Mouse (Mus musculus): ENCODE results near the gene Gm765.

Gm765 gene

DNA sequence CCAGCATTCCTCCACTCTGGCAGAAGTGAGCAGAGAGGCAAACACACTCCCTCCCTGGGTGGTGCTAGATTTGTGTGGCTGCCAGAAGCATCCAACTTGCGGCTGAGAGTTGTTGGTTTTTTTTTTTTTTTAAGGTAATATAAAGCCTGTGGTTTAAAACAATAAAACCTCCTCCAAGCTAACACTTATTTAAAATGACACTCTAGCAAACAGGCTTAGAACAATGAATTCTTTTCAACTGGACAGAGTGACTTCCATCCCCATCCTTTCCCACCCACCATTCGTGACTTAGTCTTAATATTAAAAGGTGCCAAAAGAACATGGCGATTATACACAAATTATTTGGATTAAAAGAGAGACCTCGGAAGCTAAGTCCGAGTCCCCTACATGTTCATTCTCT is at the start of gene Gm765:
Gm765 (minus strand) TSS at position 101 of the 400 bp plus-strand sequence.
- in situ Hi-C loops (cut with MboI, MseI): no loop called here

GRCm38 (mm10) chr6:98385487-98385886 is 42.9 kb upstream of the Gm765 start:
- in situ Hi-C loops (cut with MboI, MseI): no loop called here

- in situ Hi-C loops (cut with MboI, MseI): no loop called here
Observed at GRCm38 (mm10) chr6:98384431-98384830, 41.9 kb upstream of the Gm765 start.

DNA sequence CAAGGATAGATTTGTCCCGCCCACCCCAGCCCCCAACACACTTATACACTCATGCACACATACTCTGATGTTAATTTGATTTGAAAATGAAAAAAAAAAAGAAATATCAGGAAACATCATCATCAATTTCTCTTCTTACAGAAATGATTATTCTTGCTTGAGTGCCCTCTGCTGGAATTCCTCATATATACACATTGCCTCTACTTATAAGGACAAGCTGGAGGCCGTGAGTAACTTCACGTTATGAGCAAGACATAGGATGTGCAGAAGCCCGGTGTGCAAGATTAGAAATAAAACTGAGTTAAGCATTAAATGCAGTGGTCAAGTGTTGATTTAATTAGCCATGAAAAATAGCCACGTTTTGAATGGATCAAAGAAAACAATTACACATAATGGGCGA is 40.9 kb upstream of the Gm765 start:
- in situ Hi-C loops (cut with MboI, MseI): no loop called here

GRCm38 (mm10) chr6:98366199-98366598 is 23.6 kb upstream of the Gm765 start:
- in situ Hi-C loops (cut with MboI, MseI): no loop called here

DNA sequence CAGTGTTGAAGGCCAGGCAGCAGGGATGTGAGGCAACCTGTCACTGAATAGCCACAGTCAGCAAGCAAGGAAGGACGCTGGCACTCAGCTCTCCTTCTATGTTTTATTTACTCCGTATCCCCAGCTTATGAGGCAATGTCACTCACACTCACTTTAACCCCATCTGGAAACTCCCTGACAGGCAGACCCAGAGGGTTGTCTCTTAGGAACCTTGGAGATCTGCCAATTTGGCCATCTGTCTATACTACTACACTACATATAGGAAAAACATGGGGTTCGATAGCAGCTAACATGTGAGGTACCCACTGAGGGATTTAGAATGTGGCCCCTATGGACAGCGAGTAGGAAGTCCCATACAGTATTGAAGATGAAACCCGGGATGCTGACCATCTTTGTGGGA is 12.7 kb upstream of the Gm765 start:
- in situ Hi-C loops (cut with MboI, MseI): no loop called here

- in situ Hi-C loops (cut with MboI, MseI): no loop called here
Observed at GRCm38 (mm10) chr6:98353285-98353684, 10.7 kb upstream of the Gm765 start.

DNA sequence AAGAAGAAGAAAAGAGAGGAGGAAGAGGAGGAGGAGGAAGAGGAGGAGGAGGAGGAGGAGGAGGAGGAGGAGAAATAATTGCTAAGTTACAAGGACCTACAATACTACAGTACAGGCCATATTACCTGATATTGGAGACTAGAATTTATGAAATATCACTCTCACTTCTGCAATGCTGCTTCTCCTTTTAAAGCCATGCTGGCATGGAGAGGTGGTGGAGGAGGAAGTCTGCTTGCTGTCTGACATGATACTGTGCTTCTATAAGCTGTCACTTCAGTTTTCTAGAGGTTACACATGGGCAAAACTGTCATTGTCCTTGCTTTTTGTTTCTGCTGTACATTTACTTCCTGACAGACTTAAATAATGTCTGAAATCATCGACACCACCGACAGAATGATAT is 9.8 kb downstream of the Gm765 start:
- in situ Hi-C loops (cut with MboI, MseI): no loop called here

GRCm38 (mm10) chr6:98311659-98312058 is 30.9 kb downstream of the Gm765 start:
- in situ Hi-C loops (cut with MboI, MseI): no loop called here

GRCm38 (mm10) chr6:98307647-98308046 is 34.9 kb downstream of the Gm765 start:
- in situ Hi-C loops (cut with MboI, MseI): no loop called here

DNA sequence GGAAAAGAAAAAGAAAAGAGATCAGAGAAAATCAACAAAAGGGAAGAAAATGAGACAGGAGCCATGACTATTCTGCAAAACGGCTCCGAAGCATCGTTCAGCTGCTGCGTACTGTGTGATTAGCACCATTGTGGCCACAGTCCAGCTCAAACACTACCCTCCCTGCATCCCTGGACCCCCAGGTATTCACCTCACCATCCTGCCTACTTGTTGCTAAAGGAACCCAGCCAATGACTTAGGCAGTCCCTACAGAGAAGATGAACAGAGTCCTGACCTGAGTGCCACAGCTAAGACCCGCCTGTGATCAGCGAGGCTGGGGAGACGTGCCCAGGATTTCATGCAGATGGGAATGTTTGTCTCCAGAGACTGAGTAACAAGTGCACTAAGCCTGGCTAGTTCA is 35.4 kb downstream of the Gm765 start:
- in situ Hi-C loops (cut with MboI, MseI): no loop called here

DNA sequence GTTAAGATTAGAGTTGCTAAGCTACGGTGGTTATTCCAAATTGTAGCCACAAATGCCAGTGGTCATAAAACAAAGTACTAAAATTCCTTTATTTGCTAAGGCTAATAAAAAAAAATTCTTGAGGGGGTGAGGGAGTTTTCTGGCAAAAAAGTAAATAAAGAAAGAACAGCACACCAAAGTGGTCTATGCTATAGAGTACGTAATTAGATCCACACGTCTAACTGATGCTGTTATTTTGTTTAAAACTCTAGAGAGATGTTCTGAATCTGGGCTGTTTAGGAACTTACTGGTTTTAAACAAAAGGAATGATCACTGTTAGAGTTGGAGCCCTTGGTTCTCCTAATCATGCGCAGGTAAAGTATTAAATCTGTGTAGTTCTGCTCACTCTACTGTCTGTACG is 50.5 kb downstream of the Gm765 start:
- in situ Hi-C loops (cut with MboI, MseI): no loop called here

- in situ Hi-C loops (cut with MboI, MseI): no loop called here
Observed at GRCm38 (mm10) chr6:98288316-98288715, 54.2 kb downstream of the Gm765 start.

GRCm38 (mm10) chr6:98287521-98287920 is 55.0 kb downstream of the Gm765 start:
- in situ Hi-C loops (cut with MboI, MseI): no loop called here

- in situ Hi-C loops (cut with MboI, MseI): no loop called here
Observed at GRCm38 (mm10) chr6:98285190-98285589, 57.4 kb downstream of the Gm765 start.

DNA sequence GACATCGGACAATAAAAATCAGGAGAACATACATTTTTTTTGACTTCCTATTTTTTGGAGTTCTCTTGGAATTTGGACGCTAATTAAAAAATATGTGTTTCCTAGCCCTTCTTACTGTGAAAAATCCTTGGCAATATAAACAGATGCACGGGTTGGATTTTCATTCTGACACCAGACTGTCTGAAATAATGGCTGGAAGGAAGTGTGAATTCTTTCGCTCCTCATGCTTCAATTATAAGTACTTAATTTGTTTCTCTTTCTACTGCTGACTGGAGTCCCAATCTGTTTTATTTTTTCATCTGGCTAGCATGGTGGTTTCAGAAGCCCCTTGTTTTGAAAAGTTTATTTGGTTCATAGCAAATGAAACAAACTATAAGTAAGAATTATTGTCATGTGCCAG is 59.8 kb downstream of the Gm765 start:
- in situ Hi-C loops (cut with MboI, MseI): no loop called here

DNA sequence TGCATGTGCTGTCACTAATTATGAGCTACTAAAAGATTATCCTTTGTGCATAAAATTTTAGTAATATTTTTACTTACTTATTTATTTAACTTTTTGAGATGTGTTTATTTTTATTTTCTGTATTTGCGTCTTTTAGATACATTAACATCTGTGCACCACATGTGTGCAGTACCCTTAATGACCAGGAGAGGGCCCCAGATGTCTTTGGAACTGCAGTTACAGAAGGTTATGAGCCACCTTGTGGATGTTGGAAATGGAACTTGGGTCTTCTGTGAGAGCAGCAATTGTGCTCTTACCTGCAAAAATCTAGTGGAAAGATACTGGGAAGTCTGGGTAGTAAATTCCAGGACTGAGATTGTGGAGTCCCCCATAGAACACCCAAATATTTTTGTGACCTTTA is 71.0 kb downstream of the Gm765 start:
- in situ Hi-C loops (cut with MboI, MseI): loop anchor here (25.0 kb wide), 1 partner anchor 1584 kb away; no protein-coding TSS in a partner anchor

DNA sequence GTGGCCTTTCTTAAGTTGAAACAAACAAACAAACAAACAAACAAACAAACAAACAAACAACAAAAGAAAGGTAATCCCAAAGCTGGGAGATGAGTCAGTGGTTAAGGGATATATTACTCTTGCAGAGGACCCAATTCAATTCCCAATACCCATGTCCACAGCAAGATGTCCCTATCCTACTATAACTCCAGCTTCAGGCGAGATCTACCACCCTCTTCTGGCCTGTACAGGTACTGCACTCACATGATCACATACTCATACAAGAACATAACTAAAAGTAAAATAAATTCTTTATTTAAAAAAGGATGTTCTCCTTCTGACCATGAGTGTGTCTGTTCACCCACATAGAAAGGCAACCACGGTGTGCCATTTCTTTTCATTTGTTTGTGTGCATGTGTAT is 79.6 kb downstream of the Gm765 start:
- in situ Hi-C loops (cut with MboI, MseI): loop anchor here (25.0 kb wide), 1 partner anchor 1576 kb away; no protein-coding TSS in a partner anchor

- in situ Hi-C loops (cut with MboI, MseI): loop anchor here (25.0 kb wide), 1 partner anchor 1572 kb away; no protein-coding TSS in a partner anchor
Observed at GRCm38 (mm10) chr6:98259016-98259415, 83.5 kb downstream of the Gm765 start.

DNA sequence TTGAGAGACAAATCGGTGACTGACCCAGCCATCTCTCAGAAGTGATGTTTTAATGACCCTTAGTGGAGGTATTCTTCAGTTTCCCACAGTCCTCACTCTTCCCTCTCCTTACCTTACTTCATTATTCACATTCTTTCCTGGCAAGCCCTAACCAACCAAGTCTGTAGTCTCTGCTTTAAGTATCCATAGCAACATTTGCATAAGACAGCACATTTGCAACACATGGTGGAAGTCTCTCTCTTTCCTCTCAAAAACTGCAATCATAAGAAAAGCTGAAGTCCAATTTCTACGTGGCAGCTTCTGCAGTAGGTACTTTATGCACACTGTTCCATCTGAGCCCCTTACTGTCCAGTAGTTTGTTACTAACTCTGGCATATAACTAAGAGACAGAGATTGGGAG is 96.1 kb downstream of the Gm765 start:
- in situ Hi-C loops (cut with MboI, MseI): no loop called here

DNA sequence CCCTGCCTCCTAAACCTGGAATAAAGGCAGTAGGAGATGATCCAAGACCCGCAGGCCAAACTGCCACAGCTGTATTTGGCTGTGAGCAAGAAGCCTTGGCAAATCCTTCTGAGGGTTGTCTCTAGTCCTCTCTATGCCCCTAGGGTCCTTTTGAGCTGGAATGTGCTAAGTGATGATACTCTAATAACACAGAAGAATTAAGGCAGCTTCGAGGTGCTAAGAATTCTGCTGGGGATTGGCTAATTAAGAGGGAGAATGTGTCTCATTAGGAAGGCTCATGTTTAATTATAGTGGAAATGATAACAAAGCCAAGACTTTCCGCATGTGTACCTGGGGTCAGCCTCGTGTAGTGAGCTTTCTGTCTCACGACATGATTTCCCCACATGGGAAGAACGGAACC is 99.4 kb downstream of the Gm765 start:
- in situ Hi-C loops (cut with MboI, MseI): no loop called here

- in situ Hi-C loops (cut with MboI, MseI): no loop called here
Observed at GRCm38 (mm10) chr6:98240561-98241272, 101.8 kb downstream of the Gm765 start.

DNA sequence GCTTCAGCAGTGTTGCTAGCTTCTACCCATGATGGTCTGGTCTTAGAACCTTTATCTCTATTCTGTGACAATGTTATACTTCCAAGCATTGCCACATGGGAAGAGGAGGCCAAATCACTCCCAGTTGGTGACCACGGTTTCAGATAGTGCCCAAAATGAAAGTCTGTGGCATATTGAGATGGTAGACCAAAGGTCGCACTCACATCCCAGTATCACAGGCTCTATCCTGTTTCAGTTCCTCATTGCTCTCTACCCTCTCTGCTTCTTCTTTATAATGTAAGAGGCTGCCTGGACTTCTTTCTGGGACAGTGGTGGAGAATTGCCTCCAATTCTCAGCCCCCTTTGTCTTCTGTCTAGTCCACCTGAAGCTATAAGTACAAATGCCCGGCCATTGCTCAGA is 108.5 kb downstream of the Gm765 start:
- in situ Hi-C loops (cut with MboI, MseI): no loop called here

GRCm38 (mm10) chr6:98223923-98224322 is 118.6 kb downstream of the Gm765 start:
- in situ Hi-C loops (cut with MboI, MseI): no loop called here

Data from T-helper 2 cell (primary cell).